Mouse (Mus musculus): ENCODE measurements at regions not wholly inside any gene's neighbourhood (a gene's known extent, or its start where the extent isn't known, plus 50 kb on each side); places are given as distances from the start of the nearest gene placed in this dataset.

DNA sequence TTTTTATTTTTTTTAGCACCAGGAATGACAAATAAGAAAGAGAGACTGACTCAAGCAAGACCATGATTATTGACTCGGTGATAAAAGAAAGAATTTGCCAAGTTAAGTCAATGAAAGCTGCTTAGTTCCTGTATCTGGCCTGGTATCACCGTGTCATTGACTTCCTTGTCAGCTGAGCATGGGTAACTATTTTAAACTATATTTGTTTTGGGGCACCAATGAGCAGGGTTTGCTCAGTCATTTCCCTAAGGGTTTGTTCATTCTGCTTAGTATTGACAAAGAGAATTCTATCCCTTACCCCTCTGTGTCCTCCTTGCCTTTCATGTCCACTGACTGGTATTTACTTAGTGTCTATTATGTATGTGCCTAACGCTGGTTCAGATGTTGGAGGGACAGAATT, 189.2 kb upstream of the Fermt1 start:
- TF ChIP-seq POLR2A (IDR thresholded peaks at IDR 0.05; ENCODE audit: extremely low read depth, insufficient read depth, low read length): no peak
- TF ChIP-seq CTCF (IDR thresholded peaks at IDR 0.05; ENCODE audit: extremely low read depth, insufficient read depth, low read length): no peak
- H3K4me3 ChIP-seq (ENCODE audit: insufficient read depth, low read length): no peak overlapping the region
- no peaks in the 10 kb centered on the region for H3K4me1 ChIP-seq (ENCODE audit: control insufficient read depth, insufficient read depth, low read length)
- H3K27ac ChIP-seq (ENCODE audit: insufficient read depth, low read length): no peak overlapping the region

DNA sequence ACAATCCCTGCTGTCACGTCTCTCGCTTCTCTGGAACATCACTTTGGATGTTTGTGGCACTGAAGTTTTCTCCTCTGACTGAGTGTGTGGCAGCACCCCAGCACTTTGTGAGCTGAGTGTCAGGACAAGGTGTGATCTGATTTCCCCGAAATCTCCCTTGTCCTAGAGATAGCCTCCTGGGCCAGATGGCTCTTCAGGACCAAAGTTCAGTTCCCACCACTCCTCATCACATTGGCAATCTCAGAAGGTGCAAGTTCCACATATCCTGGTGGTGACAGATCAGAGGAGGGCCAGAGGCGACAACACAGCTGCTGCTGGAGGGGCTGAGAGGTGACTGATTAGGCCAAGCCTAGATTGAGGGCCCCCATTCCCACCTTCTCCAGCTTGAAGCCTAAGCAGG, 193.2 kb upstream of the Fermt1 start:
- Histone ChIP-seq H3K27ac (ENCODE audit: insufficient read depth, low read length) (no peak overlapping the region), H3K4me3 (ENCODE audit: insufficient read depth, low read length) (no peak overlapping the region), H3K4me1 (ENCODE audit: control insufficient read depth, insufficient read depth, low read length) (no peaks in the 10 kb centered on the region)
- TF ChIP-seq CTCF (IDR thresholded peaks at IDR 0.05; ENCODE audit: extremely low read depth, insufficient read depth, low read length): no peak
- TF ChIP-seq POLR2A (IDR thresholded peaks at IDR 0.05; ENCODE audit: extremely low read depth, insufficient read depth, low read length): no peak

DNA sequence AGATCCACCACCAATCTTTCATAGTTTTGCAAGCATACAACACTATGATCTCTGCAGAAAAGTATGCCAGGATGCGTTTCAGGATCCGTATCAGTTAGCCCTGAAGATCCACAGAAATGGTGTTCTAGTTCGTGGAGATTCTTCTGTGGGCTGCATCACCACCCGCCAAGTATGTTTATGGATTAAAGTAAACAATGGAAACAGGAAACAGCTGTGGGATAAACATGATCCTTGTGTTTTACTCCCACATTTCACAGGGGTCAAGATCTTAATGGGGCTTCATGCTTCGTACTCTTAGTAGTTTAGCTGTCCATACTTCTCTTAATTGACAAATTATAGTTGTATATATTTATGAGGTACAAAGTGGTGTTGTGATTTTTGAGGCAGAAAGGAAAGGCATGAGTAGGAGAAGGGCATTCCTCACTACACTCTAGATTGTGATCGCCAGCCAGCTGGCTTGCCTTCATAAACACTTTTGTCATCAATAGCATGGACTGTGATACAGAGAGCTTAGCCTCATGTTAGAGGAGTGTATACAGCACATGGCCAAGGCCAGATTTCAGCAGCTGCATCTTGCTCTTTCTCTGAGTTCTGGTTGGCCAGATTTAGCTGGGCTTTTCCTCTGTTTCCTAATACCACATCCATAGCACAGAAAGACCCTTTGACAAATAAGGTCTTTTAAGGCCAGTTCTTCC, 195.8 kb upstream of the Fermt1 start:
- H3K4me1 ChIP-seq (ENCODE audit: control insufficient read depth, insufficient read depth, low read length): no peaks in the 10 kb centered on the region
- no peak for TF ChIP-seq POLR2A (IDR thresholded peaks at IDR 0.05; ENCODE audit: extremely low read depth, insufficient read depth, low read length)
- H3K4me3 ChIP-seq (ENCODE audit: insufficient read depth, low read length): no peak overlapping the region

DNA sequence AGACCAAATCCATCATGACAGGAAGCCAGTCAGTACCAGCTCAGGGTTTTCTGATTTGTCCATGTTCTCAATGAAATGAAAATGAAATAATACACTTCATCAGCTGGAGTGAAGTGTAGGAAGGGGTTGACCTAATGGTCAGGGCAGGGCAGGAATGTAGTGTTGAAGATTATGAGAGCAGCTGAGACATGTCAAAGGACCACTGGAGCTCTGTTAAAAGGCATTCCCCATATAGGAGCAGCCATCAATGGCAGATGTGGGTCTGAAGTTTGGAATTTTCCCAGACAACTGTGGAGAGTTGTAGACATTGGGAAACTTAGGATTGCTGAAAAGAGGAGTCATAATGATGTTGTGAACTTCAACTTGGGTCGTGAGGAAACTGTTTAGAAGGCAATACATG, 206.8 kb upstream of the Fermt1 start:
- no peak for TF ChIP-seq CTCF (IDR thresholded peaks at IDR 0.05; ENCODE audit: extremely low read depth, insufficient read depth, low read length)
- TF ChIP-seq POLR2A (IDR thresholded peaks at IDR 0.05; ENCODE audit: extremely low read depth, insufficient read depth, low read length): no peak
- Histone ChIP-seq H3K4me1 (ENCODE audit: control insufficient read depth, insufficient read depth, low read length) (no peaks in the 10 kb centered on the region), H3K4me3 (ENCODE audit: insufficient read depth, low read length) (no peak overlapping the region), H3K27ac (ENCODE audit: insufficient read depth, low read length) (no peak overlapping the region)

More for the DNA sequence above, 195.8 kb upstream of the Fermt1 start:
- no peak overlapping the region for H3K27ac ChIP-seq (ENCODE audit: insufficient read depth, low read length)

- Histone ChIP-seq H3K4me3 (ENCODE audit: insufficient read depth, low read length) (no peak overlapping the region), H3K4me1 (ENCODE audit: control insufficient read depth, insufficient read depth, low read length) (no peaks in the 10 kb centered on the region), H3K27ac (ENCODE audit: insufficient read depth, low read length) (no peak overlapping the region)
- TF ChIP-seq CTCF (IDR thresholded peaks at IDR 0.05; ENCODE audit: extremely low read depth, insufficient read depth, low read length): no peak
- TF ChIP-seq POLR2A (IDR thresholded peaks at IDR 0.05; ENCODE audit: extremely low read depth, insufficient read depth, low read length): no peak
These were observed 210.8 kb upstream of the Fermt1 start for GRCm38 (mm10) chr2:133156537-133156936.

GRCm38 (mm10) chr2:133158206-133158605, 212.5 kb upstream of the Fermt1 start:
- Histone ChIP-seq H3K4me1 (ENCODE audit: control insufficient read depth, insufficient read depth, low read length) (no peaks in the 10 kb centered on the region), H3K27ac (ENCODE audit: insufficient read depth, low read length) (no peak overlapping the region), H3K4me3 (ENCODE audit: insufficient read depth, low read length) (no peak overlapping the region)
- no peak for TF ChIP-seq POLR2A (IDR thresholded peaks at IDR 0.05; ENCODE audit: extremely low read depth, insufficient read depth, low read length)

DNA sequence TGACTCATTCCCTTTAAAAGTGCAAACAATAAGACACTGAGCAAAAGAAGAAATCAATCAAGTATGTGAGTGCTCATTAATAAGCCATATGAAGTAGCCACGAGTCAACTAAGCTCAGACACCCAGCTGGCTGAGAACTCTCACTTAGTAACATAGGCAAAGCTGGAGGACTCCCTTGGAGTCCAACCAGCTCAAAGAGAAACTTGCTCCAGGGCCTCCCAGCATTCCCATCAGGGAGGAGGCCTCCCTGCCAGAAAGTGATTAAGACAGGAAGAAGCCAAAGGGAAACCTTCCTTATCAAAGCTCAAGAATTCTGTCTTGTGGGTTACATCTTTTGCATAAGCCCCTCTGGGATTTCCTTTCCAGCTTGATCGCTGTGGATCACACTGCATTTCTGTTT, 213.7 kb upstream of the Fermt1 start:
- no peak for TF ChIP-seq POLR2A (IDR thresholded peaks at IDR 0.05; ENCODE audit: extremely low read depth, insufficient read depth, low read length)
- TF ChIP-seq CTCF (IDR thresholded peaks at IDR 0.05; ENCODE audit: extremely low read depth, insufficient read depth, low read length): no peak
- Histone ChIP-seq H3K4me3 (ENCODE audit: insufficient read depth, low read length) (no peak overlapping the region), H3K4me1 (ENCODE audit: control insufficient read depth, insufficient read depth, low read length) (no peaks in the 10 kb centered on the region), H3K27ac (ENCODE audit: insufficient read depth, low read length) (no peak overlapping the region)

DNA sequence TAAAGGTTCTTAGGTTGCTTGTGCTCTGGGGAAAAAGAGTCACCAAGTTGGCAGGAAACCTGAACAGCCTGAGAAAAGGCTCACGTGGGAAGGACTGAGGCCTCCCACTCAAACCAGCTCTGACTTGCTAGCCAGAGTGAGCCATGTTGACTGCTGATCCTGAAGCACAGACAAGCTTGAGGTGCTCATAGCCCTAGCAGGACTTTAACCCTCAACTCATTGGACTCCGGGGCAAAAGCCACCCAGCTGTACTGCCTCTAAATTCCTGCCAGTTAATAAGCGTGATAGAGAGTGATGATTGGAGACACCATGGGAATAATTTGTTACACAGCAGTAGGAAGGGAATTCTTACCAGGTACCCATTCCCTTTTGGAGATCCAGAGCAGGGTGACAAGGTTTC, 230.7 kb upstream of the Fermt1 start:
- TF ChIP-seq CTCF (IDR thresholded peaks at IDR 0.05; ENCODE audit: extremely low read depth, insufficient read depth, low read length) (no peak), POLR2A (IDR thresholded peaks at IDR 0.05; ENCODE audit: extremely low read depth, insufficient read depth, low read length) (no peak)
- Histone ChIP-seq H3K4me1 (ENCODE audit: control insufficient read depth, insufficient read depth, low read length) (no peaks in the 10 kb centered on the region), H3K4me3 (ENCODE audit: insufficient read depth, low read length) (no peak overlapping the region), H3K27ac (ENCODE audit: insufficient read depth, low read length) (no peak overlapping the region)

DNA sequence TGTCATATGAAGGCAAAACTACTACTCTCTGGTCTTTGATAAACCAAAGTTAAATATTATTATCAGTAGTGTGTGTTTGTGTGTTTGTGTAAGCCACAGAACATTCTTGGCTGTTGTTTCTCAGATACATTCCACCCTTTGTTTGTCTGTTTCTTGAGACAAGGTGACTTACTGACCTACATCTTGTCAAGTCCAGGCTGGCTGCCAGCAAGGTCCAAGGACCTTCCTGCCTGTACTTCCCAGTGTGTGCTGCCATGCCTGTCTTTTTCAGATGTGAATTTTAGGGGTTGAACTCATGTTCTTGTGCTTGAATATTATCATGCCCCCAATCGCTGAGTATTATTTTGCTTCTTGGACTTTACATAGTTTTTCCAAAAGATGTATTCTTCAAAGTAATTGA, 235.5 kb upstream of the Fermt1 start:
- Histone ChIP-seq H3K4me1 (ENCODE audit: control insufficient read depth, insufficient read depth, low read length) (no peaks in the 10 kb centered on the region), H3K27ac (ENCODE audit: insufficient read depth, low read length) (no peak overlapping the region), H3K4me3 (ENCODE audit: insufficient read depth, low read length) (no peak overlapping the region)
- TF ChIP-seq CTCF (IDR thresholded peaks at IDR 0.05; ENCODE audit: extremely low read depth, insufficient read depth, low read length): no peak
- TF ChIP-seq POLR2A (IDR thresholded peaks at IDR 0.05; ENCODE audit: extremely low read depth, insufficient read depth, low read length): no peak

- Histone ChIP-seq H3K4me1 (ENCODE audit: control insufficient read depth, insufficient read depth, low read length) (no peaks in the 10 kb centered on the region), H3K27ac (ENCODE audit: insufficient read depth, low read length) (no peak overlapping the region), H3K4me3 (ENCODE audit: insufficient read depth, low read length) (no peak overlapping the region)
- no peak for TF ChIP-seq CTCF (IDR thresholded peaks at IDR 0.05; ENCODE audit: extremely low read depth, insufficient read depth, low read length)
- TF ChIP-seq POLR2A (IDR thresholded peaks at IDR 0.05; ENCODE audit: extremely low read depth, insufficient read depth, low read length): no peak
These were observed 237.2 kb upstream of the Fermt1 start for GRCm38 (mm10) chr2:133182920-133183319.
